In the genomic region with DNA sequence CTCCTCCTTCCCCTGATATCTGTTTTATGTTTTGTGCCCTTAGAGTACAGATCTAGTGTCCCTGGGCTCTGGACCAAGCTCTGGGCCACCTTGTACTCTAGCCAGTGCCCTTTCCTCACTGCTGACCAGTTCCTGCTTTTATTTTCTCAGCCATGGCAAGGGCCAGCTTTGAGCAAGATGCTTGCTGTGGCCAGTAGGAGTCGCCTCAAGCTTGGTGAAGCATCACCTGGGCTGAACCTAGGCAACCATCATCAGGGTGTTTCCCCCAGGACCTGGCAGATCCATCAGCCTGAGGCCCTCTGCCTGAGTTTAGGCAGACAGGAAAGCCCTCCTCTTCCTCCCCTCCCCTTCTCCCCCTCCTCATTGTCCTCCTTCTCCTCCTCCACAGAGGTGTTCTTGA, we compare ENCODE assay signal across 9 mouse cellular contexts. TPM values are rescaled to one million over a fixed set of nuclear protein-coding genes. Genes with fewer than 3 reads are reported as not detected.
DNase-seq lines count a peak whose midpoint lies in the region; ATAC-seq and TF ChIP-seq lines count a peak whose summit lies in the region.
"Had no signal": no experiment of that assay in that cellular context is flagged by ENCODE, and none has a peak within 500 bp of the region (broad histone marks: within the 10 kb centered on the region; RNA-seq: fewer than 3 reads in every experiment).

No protein-coding gene starts in this region.

- no peak overlapping the region for H3K27ac ChIP-seq in spleen, adult 2 months (ENCODE audit: insufficient read depth, low read length)
- H3K27ac ChIP-seq in embryonic facial prominence, embryonic 10.5 days (replicated peaks): no peak overlapping the region
- H3K27ac ChIP-seq: liver, embryonic 13.5 days had no signal

- H3K27me3 ChIP-seq in spleen, adult 2 months (ENCODE audit: control insufficient read depth, insufficient read depth, low read length): no peaks in the 10 kb centered on the region
- H3K27me3 ChIP-seq in embryonic facial prominence, embryonic 10.5 days (replicated peaks; ENCODE audit: low read depth, poor library complexity, severe bottlenecking): no peaks in the 10 kb centered on the region
- H3K27me3 ChIP-seq: liver, embryonic 13.5 days had no signal

- H3K36me3 ChIP-seq in spleen, adult 2 months (ENCODE audit: control insufficient read depth, insufficient read depth, low read length): peaks cover 50% of the 10 kb centered on the region
- peaks cover 91% of the 10 kb centered on the region for H3K36me3 ChIP-seq in embryonic facial prominence, embryonic 10.5 days (replicated peaks)

- WGBS in spleen, adult 2 months: 48% methylated on average over 1 of the region's 1 CpGs
- 32% methylated on average over 1 of the region's 1 CpGs for whole genome bisulfite sequencing in embryonic facial prominence, embryonic 10.5 days

- peak; percentile 77 for DNase-seq in gastrocnemius, adult 18-20 months (ENCODE audit: low spot score)
- DNase-seq in gastrocnemius, postnatal 4 days (ENCODE audit: low spot score in 2 of 2): no peak
- peak in 1 of 2 experiments; percentile 48 for DNase-seq in spleen, adult 2 months (ENCODE audit: low read depth in 1 of 2, low spot score in 2 of 2)
- DNase-seq in spleen, adult 12 weeks (ENCODE audit: low spot score): no peak
- DNase-seq in embryonic facial prominence, embryonic 10.5 days (ENCODE audit: low spot score): peak; percentile 26
- DNase-seq in kidney, adult 9 months: peak; percentile 72
- DNase-seq in c-Kit-positive CD71-positive TER-119-positive erythroid progenitor cells, embryonic 14.5 days (ENCODE audit: low spot score): no peak
- DNase-seq: liver, embryonic 13.5 days had no signal

- no peaks in the 10 kb centered on the region for H3K9me3 ChIP-seq in embryonic facial prominence, embryonic 10.5 days
- H3K9me3 ChIP-seq: liver, embryonic 13.5 days had no signal

- peak; percentile 62; the same call in 1 of the 2 replicates for TF ChIP-seq CTCF in spleen, adult 2 months (IDR thresholded peaks at IDR 0.05; ENCODE audit: extremely low read depth, insufficient read depth, insufficient read length, insufficient replicate concordance)

- ATAC-seq in monocyte, adult 5-6 weeks (replicated peaks; ENCODE audit: insufficient number of reproducible peaks, low FRiP score, low TSS enrichment, poor library complexity, severe bottlenecking): peak; percentile 57

- TF ChIP-seq POLR2A in spleen, adult 2 months (IDR thresholded peaks at IDR 0.05; ENCODE audit: low read depth, low read length): no peak

- H3K4me3 ChIP-seq in spleen, adult 2 months (ENCODE audit: extremely low read depth, insufficient read depth, insufficient read length): no peak overlapping the region
- no peak overlapping the region for H3K4me3 ChIP-seq in embryonic facial prominence, embryonic 10.5 days
- H3K4me3 ChIP-seq: liver, embryonic 13.5 days had no signal

- H3K4me1 ChIP-seq in spleen, adult 2 months (ENCODE audit: control insufficient read depth, insufficient read depth, insufficient read length): no peaks in the 10 kb centered on the region
- H3K4me1 ChIP-seq in embryonic facial prominence, embryonic 10.5 days: peaks cover 11% of the 10 kb centered on the region

RNA-seq across cellular contexts. Expression of a gene that starts 18.9 kb away (rescaled TPM):
- 10 to 100 TPM; 79.0 to 81.8 TPM for total RNA-seq in gastrocnemius, adult 18-20 months (2021)
- total RNA-seq in gastrocnemius, postnatal 4 days (2021): 10 to 100 TPM; 60.4 to 61.3 TPM
- 101 and 116 TPM in 2 replicates for polyA plus RNA-seq in spleen, adult 2 months (2012; rRNA removed)
- 2.4 and 3.4 TPM in 2 replicates for polyA plus RNA-seq in embryonic facial prominence, embryonic 10.5 days (2016; fragmentation: Nextera tagmentation; extraction: Ambion mirVana)
- 138 to 194 TPM (median 160 TPM) in 3 replicates for total RNA-seq in monocyte, adult 5-6 weeks (2017)

RNA-seq across cellular contexts. Expression of a gene that starts 32.8 kb away (rescaled TPM):
- total RNA-seq in gastrocnemius, adult 18-20 months (2021): 10 to 100 TPM; 25.2 to 28.1 TPM
- total RNA-seq in gastrocnemius, postnatal 4 days (2021): 10 to 100 TPM; 20.7 to 22.5 TPM
- 40.3 and 50.4 TPM in 2 replicates for polyA plus RNA-seq in spleen, adult 2 months (2012; rRNA removed)
- 47.7 and 51.6 TPM in 2 replicates for polyA plus RNA-seq in embryonic facial prominence, embryonic 10.5 days (2016; fragmentation: Nextera tagmentation; extraction: Ambion mirVana)
- total RNA-seq in monocyte, adult 5-6 weeks (2017): 53.0 to 76.7 TPM (median 73.7 TPM) in 3 replicates

RNA-seq across cellular contexts. Expression of a gene that starts 35.7 kb away (rescaled TPM):
- 10 to 100 TPM; 13.9 to 17.6 TPM for total RNA-seq in gastrocnemius, adult 18-20 months (2021)
- total RNA-seq in gastrocnemius, postnatal 4 days (2021): 10 to 100 TPM; 16.6 to 17.4 TPM
- 11.5 and 16.3 TPM in 2 replicates for polyA plus RNA-seq in spleen, adult 2 months (2012; rRNA removed)
- 22.9 and 23.9 TPM in 2 replicates for polyA plus RNA-seq in embryonic facial prominence, embryonic 10.5 days (2016; fragmentation: Nextera tagmentation; extraction: Ambion mirVana)
- 15.8 to 20.3 TPM (median 16.9 TPM) in 3 replicates for total RNA-seq in monocyte, adult 5-6 weeks (2017)

RNA-seq across cellular contexts. Expression of a gene that starts 52.8 kb away (rescaled TPM):
- 10 to 100 TPM; 57.0 to 60.2 TPM for total RNA-seq in gastrocnemius, adult 18-20 months (2021)
- total RNA-seq in gastrocnemius, postnatal 4 days (2021): 100 to 1,000 TPM; 110 to 114 TPM
- 18.7 and 19.5 TPM in 2 replicates for polyA plus RNA-seq in spleen, adult 2 months (2012; rRNA removed)
- polyA plus RNA-seq in embryonic facial prominence, embryonic 10.5 days (2016; fragmentation: Nextera tagmentation; extraction: Ambion mirVana): 250 and 258 TPM in 2 replicates
- total RNA-seq in monocyte, adult 5-6 weeks (2017): 84.8 to 123 TPM (median 106 TPM) in 3 replicates

RNA-seq across cellular contexts. Expression of a gene that starts 54.2 kb away (rescaled TPM):
- 1 to 10 TPM; 5.7 to 6.5 TPM for total RNA-seq in gastrocnemius, adult 18-20 months (2021)
- total RNA-seq in gastrocnemius, postnatal 4 days (2021): 10 to 100 TPM; 19.0 to 19.2 TPM
- 18.1 and 21.3 TPM in 2 replicates for polyA plus RNA-seq in spleen, adult 2 months (2012; rRNA removed)
- 66.3 and 68.6 TPM in 2 replicates for polyA plus RNA-seq in embryonic facial prominence, embryonic 10.5 days (2016; fragmentation: Nextera tagmentation; extraction: Ambion mirVana)
- 8.3 to 15.0 TPM (median 9.1 TPM) in 3 replicates for total RNA-seq in monocyte, adult 5-6 weeks (2017)

Comparison
In these comparisons a context has a peak if more than half of its experiments do, and no peak if none do; other contexts are left out.
1. DNase-seq: peak in gastrocnemius, adult 18-20 months (single experiment), embryonic facial prominence, embryonic 10.5 days (single experiment) and kidney, adult 9 months (single experiment); none in gastrocnemius, postnatal 4 days (0 of 2), spleen, adult 12 weeks (single experiment) and c-Kit-positive CD71-positive TER-119-positive erythroid progenitor cells, embryonic 14.5 days (single experiment).